ENCODE assay signal across 8 mouse cellular contexts in the genomic region with DNA sequence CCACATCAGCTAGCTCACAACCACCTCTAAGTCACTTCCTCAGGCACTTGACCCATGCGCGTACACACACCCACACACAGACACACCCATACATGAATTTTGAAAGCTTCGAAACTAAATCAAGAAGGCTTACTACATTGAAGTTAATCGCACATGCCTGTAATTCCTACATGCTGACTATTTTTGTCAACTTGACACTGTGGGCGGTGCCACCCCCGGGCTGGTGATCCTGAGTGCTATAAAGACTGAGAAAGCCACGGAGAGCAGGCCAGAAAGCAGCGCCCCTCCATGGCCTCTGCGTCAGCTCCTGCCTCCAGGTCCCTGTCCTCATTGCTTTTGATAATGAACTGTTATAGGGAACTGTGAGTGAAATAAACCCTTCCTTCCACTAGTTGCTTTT. TPM values are rescaled to one million over a fixed set of nuclear protein-coding genes. Genes with fewer than 3 reads are reported as not detected.
DNase-seq lines count a peak whose midpoint lies in the region; ATAC-seq and TF ChIP-seq lines count a peak whose summit lies in the region.

No protein-coding gene starts in this region.

- peak overlapping the region; percentile 79; the same call in 1 of the 2 replicates for H3K27ac ChIP-seq in heart, embryonic 10.5 days
- H3K27ac ChIP-seq in kidney, postnatal 0 days, result no peak overlapping the region
- 0 out of 2 replicates have a peak overlapping the region, but pooled peaks have one; percentile 82 for H3K27ac ChIP-seq in lung, postnatal 0 days (ENCODE audit: low read length)
- no peak overlapping the region for H3K27ac ChIP-seq in olfactory bulb, adult 2 months (ENCODE audit: insufficient read depth, low read depth, low read length)

- no peak for ATAC-seq in kidney, postnatal 0 days (replicated peaks; ENCODE audit: low FRiP score, low read depth)
- ATAC-seq in lung, postnatal 0 days, result peak; percentile 60

- H3K4me2 ChIP-seq in kidney, postnatal 0 days (ENCODE audit: low read length), result peak overlapping the region; percentile 94
- peak overlapping the region; percentile 85 for H3K4me2 ChIP-seq in lung, postnatal 0 days (replicated peaks; ENCODE audit: low read depth, low read length)

- peaks cover 17% of the 10 kb centered on the region; the same call in 1 of the 2 replicates for H3K4me1 ChIP-seq in heart, embryonic 10.5 days
- peaks cover 13% of the 10 kb centered on the region for H3K4me1 ChIP-seq in kidney, postnatal 0 days (replicated peaks; ENCODE audit: insufficient read depth, low read length)
- no peaks in the 10 kb centered on the region; the same call in 1 of the 2 replicates for H3K4me1 ChIP-seq in lung, postnatal 0 days (ENCODE audit: insufficient read depth, low read depth, low read length)
- peaks cover 17% of the 10 kb centered on the region for H3K4me1 ChIP-seq in olfactory bulb, adult 2 months (ENCODE audit: control insufficient read depth, insufficient read depth, low read length)

- no peak for TF ChIP-seq POLR2A in olfactory bulb, adult 2 months (IDR thresholded peaks at IDR 0.05; ENCODE audit: insufficient read depth, low read depth, low read length)

- H3K4me3 ChIP-seq in heart, embryonic 10.5 days, result peak overlapping the region; percentile 71
- peak overlapping the region; percentile 50 for H3K4me3 ChIP-seq in kidney, postnatal 0 days (replicated peaks; ENCODE audit: low read depth, low read length)
- H3K4me3 ChIP-seq in lung, postnatal 0 days (ENCODE audit: low read depth, low read length), result peak overlapping the region; percentile 44
- peak overlapping the region; percentile 11; the same call in 1 of the 2 replicates for H3K4me3 ChIP-seq in olfactory bulb, adult 2 months (ENCODE audit: insufficient read depth, low read depth, low read length)

- TF ChIP-seq CTCF in kidney, postnatal 0 days (IDR thresholded peaks at IDR 0.05; ENCODE audit: low read depth), result 0 out of 2 replicates have a peak, but pooled peaks have one; percentile 4
- TF ChIP-seq CTCF in lung, postnatal 0 days (IDR thresholded peaks at IDR 0.05), result peak; percentile 35
- TF ChIP-seq CTCF in olfactory bulb, adult 2 months (IDR thresholded peaks at IDR 0.05; ENCODE audit: insufficient read depth, low read depth, low read length), result no peak

- peak; percentile 47 for DNase-seq in 3134 (ENCODE audit: extremely low read depth, insufficient read length, low spot score)
- DNase-seq in CD8-positive naive resting alpha-beta T cell, adult 2 months (ENCODE audit: low read depth in 2 of 2, low spot score in 2 of 2), result peak; percentile 3 to 5
- DNase-seq in c-Kit-positive CD71-positive TER-119-positive erythroid progenitor cells, embryonic 14.5 days (ENCODE audit: low spot score), result peak; percentile 45
- DNase-seq in heart, embryonic 10.5 days (ENCODE audit: low spot score), result no peak
- DNase-seq in kidney, postnatal 0 days (ENCODE audit: low spot score), result peak; percentile 10
- peak; percentile 79 for DNase-seq in lung, postnatal 0 days (ENCODE audit: low spot score)
- DNase-seq in cerebellum, adult 8-10 months, result no peak

- no peak overlapping the region for H3K9ac ChIP-seq in kidney, postnatal 0 days (ENCODE audit: low read depth, low read length)
- no peak overlapping the region for H3K9ac ChIP-seq in lung, postnatal 0 days (replicated peaks; ENCODE audit: low read depth)

- H3K36me3 ChIP-seq in heart, embryonic 10.5 days, result peaks cover 12% of the 10 kb centered on the region
- H3K36me3 ChIP-seq in kidney, postnatal 0 days (ENCODE audit: insufficient read depth, low read length), result no peaks in the 10 kb centered on the region
- H3K36me3 ChIP-seq in lung, postnatal 0 days (ENCODE audit: insufficient read depth, low read length), result no peaks in the 10 kb centered on the region

- peak; percentile 91 for TF ChIP-seq EP300 in lung, postnatal 0 days (IDR thresholded peaks at IDR 0.05)

- H3K9me3 ChIP-seq in heart, embryonic 10.5 days, result no peaks in the 10 kb centered on the region
- H3K9me3 ChIP-seq in kidney, postnatal 0 days (replicated peaks; ENCODE audit: low read length), result no peaks in the 10 kb centered on the region
- no peaks in the 10 kb centered on the region for H3K9me3 ChIP-seq in lung, postnatal 0 days (ENCODE audit: low read length)

- WGBS in heart, embryonic 10.5 days, result 39% methylated on average over 9 of the region's 9 CpGs
- WGBS in kidney, postnatal 0 days, result 15% methylated on average over 9 of the region's 9 CpGs
- WGBS in lung, postnatal 0 days, result 16% methylated on average over 9 of the region's 9 CpGs
- 20% methylated on average over 9 of the region's 9 CpGs for WGBS in olfactory bulb, adult 2 months

- H3K27me3 ChIP-seq in heart, embryonic 10.5 days (ENCODE audit: insufficient read depth, poor library complexity, severe bottlenecking), result 0 out of 2 replicates have a peak, but pooled peaks cover 12% of the 10 kb centered on the region
- H3K27me3 ChIP-seq in kidney, postnatal 0 days (ENCODE audit: insufficient read depth, low read length), result no peaks in the 10 kb centered on the region
- H3K27me3 ChIP-seq in lung, postnatal 0 days (replicated peaks; ENCODE audit: insufficient read depth, low read length), result no peaks in the 10 kb centered on the region

RNA-seq across cellular contexts. Expression of a gene that starts 23.7 kb away (rescaled TPM):
- 56.5 and 88.5 TPM in 2 replicates for polyA plus RNA-seq in heart, embryonic 10.5 days (2016; fragmentation: Nextera tagmentation; extraction: Ambion mirVana)
- 55.0 and 55.2 TPM in 2 replicates for polyA plus RNA-seq in kidney, postnatal 0 days (2015; fragmentation: Nextera tagmentation; extraction: Ambion mirVana)
- polyA plus RNA-seq in lung, postnatal 0 days (2015; fragmentation: Nextera tagmentation; extraction: Ambion mirVana), result 35.2 and 47.8 TPM in 2 replicates
- not detected in 2 replicates for polyA plus RNA-seq in olfactory bulb, adult 2 months (2012; ENCODE audit: insufficient read depth, insufficient read length, low replicate concordance, missing spikeins)

Comparison
In these comparisons a context has a peak if more than half of its experiments do, and no peak if none do; other contexts are left out.
1. DNase-seq: peak in 3134 (single experiment), CD8-positive naive resting alpha-beta T cell, adult 2 months (2 of 2), c-Kit-positive CD71-positive TER-119-positive erythroid progenitor cells, embryonic 14.5 days (single experiment), kidney, postnatal 0 days (single experiment) and lung, postnatal 0 days (single experiment); none in heart, embryonic 10.5 days (single experiment) and cerebellum, adult 8-10 months (single experiment).
2. H3K27ac ChIP-seq: peak in heart, embryonic 10.5 days (single experiment) and lung, postnatal 0 days (single experiment); none in kidney, postnatal 0 days (single experiment) and olfactory bulb, adult 2 months (single experiment).
3. H3K4me3 ChIP-seq: peak in every context shown above with its lines; median percentile 71 in heart, embryonic 10.5 days; 50 in kidney, postnatal 0 days; 44 in lung, postnatal 0 days; 11 in olfactory bulb, adult 2 months.